Mouse (Mus musculus): ENCODE data around the gene Dctpp1. TPM values are rescaled to one million over a fixed set of nuclear protein-coding genes. Genes with fewer than 3 reads are reported as not detected.

Gene Dctpp1
- polyA plus RNA-seq, 1 experiment from 2014 or later = 266 TPM

- H3K9ac ChIP-seq (replicated peaks; ENCODE audit: low read length) = peak overlapping the region; percentile 99
- ATAC-seq (replicated peaks; ENCODE audit: insufficient number of reproducible peaks, low FRiP score, low TSS enrichment, low read depth) (no peak), DNase-seq (ENCODE audit: low spot score) (no peak)
- peak overlapping the region; percentile 95; the same call in 1 of the 2 replicates for H3K27ac ChIP-seq (replicated peaks; ENCODE audit: low read depth, low read length)
- 6% methylated on average over 9 of the region's 9 CpGs for WGBS
- no peaks in the 10 kb centered on the region for H3K27me3 ChIP-seq (ENCODE audit: control insufficient read depth, insufficient read depth, low read length)
- H3K4me2 ChIP-seq (ENCODE audit: low read depth, low read length) = peak overlapping the region; percentile 61
- H3K36me3 ChIP-seq (replicated peaks; ENCODE audit: control insufficient read depth, insufficient read depth, low read depth, low read length) = peaks cover 25% of the 10 kb centered on the region
- no peaks in the 10 kb centered on the region for H3K9me3 ChIP-seq (replicated peaks; ENCODE audit: control insufficient read depth, low read length)
- peak overlapping the region; percentile 98 for H3K4me3 ChIP-seq (ENCODE audit: low read depth, low read length)
- peaks cover 5% of the 10 kb centered on the region; the same call in 1 of the 2 replicates for H3K4me1 ChIP-seq (ENCODE audit: control insufficient read depth, insufficient read depth, low read length)
These were observed 26.7 kb downstream of the Dctpp1 start for GRCm38 (mm10) chr7:127233765-127234164.

- Histone ChIP-seq H3K9me3 (replicated peaks; ENCODE audit: control insufficient read depth, low read length) (no peaks in the 10 kb centered on the region), H3K27me3 (ENCODE audit: control insufficient read depth, insufficient read depth, low read length) (no peaks in the 10 kb centered on the region), H3K36me3 (replicated peaks; ENCODE audit: control insufficient read depth, insufficient read depth, low read depth, low read length) (peaks cover 25% of the 10 kb centered on the region), H3K4me2 (ENCODE audit: low read depth, low read length) (peak overlapping the region; percentile 61), H3K27ac (replicated peaks; ENCODE audit: low read depth, low read length) (peak overlapping the region; percentile 95), H3K9ac (replicated peaks; ENCODE audit: low read length) (peak overlapping the region; percentile 99), H3K4me1 (ENCODE audit: control insufficient read depth, insufficient read depth, low read length) (peaks cover 5% of the 10 kb centered on the region; the same call in 1 of the 2 replicates), H3K4me3 (ENCODE audit: low read depth, low read length) (peak overlapping the region; percentile 98)
- ATAC-seq (replicated peaks; ENCODE audit: insufficient number of reproducible peaks, low FRiP score, low TSS enrichment, low read depth) (peak; percentile 37), DNase-seq (ENCODE audit: low spot score) (peak; percentile 67)
- WGBS = under 1% methylated on average over 27 of the region's 27 CpGs
These were observed 27.1 kb downstream of the Dctpp1 start for GRCm38 (mm10) chr7:127233368-127233749.

GRCm38 (mm10) chr7:127232622-127233367 lies 27.7 kb downstream of the Dctpp1 start, which contains the start of the genes Zfp553 and Sept1:
Gene Zfp553 (plus strand): TSS chr7:127233061.
Gene Sept1 (minus strand): TSS chr7:127233130.
- peaks cover 5% of the 10 kb centered on the region; the same call in 1 of the 2 replicates for H3K4me1 ChIP-seq (ENCODE audit: control insufficient read depth, insufficient read depth, low read length)
- peak within 1 kb of the TSS; percentile 99 for H3K9ac ChIP-seq (replicated peaks; ENCODE audit: low read length)
- H3K36me3 ChIP-seq (replicated peaks; ENCODE audit: control insufficient read depth, insufficient read depth, low read depth, low read length) = peaks cover 23% of the 10 kb centered on the region
- peak; percentile 89 for ATAC-seq (replicated peaks; ENCODE audit: insufficient number of reproducible peaks, low FRiP score, low TSS enrichment, low read depth)
- no peaks in the 10 kb centered on the region for H3K27me3 ChIP-seq (ENCODE audit: control insufficient read depth, insufficient read depth, low read length)
- H3K4me3 ChIP-seq (ENCODE audit: low read depth, low read length) = peak within 1 kb of the TSS; percentile 98
- H3K27ac ChIP-seq (replicated peaks; ENCODE audit: low read depth, low read length) = peak within 1 kb of the TSS; percentile 95
- peak; percentile 92 for DNase-seq (ENCODE audit: low spot score)
- H3K9me3 ChIP-seq (replicated peaks; ENCODE audit: control insufficient read depth, low read length) = no peaks in the 10 kb centered on the region
- H3K4me2 ChIP-seq (ENCODE audit: low read depth, low read length) = peak within 1 kb of the TSS; percentile 76
- WGBS = under 1% methylated on average over 64 of the region's 64 CpGs

GRCm38 (mm10) chr7:127231826-127232621 lies 28.5 kb downstream of the Dctpp1 start:
- ATAC-seq (replicated peaks; ENCODE audit: insufficient number of reproducible peaks, low FRiP score, low TSS enrichment, low read depth) (no peak), DNase-seq (ENCODE audit: low spot score) (no peak)
- H3K4me2 ChIP-seq (ENCODE audit: low read depth, low read length) = peak overlapping the region; percentile 76
- peaks cover 5% of the 10 kb centered on the region; the same call in 1 of the 2 replicates for H3K4me1 ChIP-seq (ENCODE audit: control insufficient read depth, insufficient read depth, low read length)
- H3K27me3 ChIP-seq (ENCODE audit: control insufficient read depth, insufficient read depth, low read length) = no peaks in the 10 kb centered on the region
- peak overlapping the region; percentile 99 for H3K9ac ChIP-seq (replicated peaks; ENCODE audit: low read length)
- no peaks in the 10 kb centered on the region for H3K9me3 ChIP-seq (replicated peaks; ENCODE audit: control insufficient read depth, low read length)
- H3K36me3 ChIP-seq (replicated peaks; ENCODE audit: control insufficient read depth, insufficient read depth, low read depth, low read length) = peaks cover 20% of the 10 kb centered on the region
- WGBS = 13% methylated on average over 20 of the region's 20 CpGs
- peak overlapping the region; percentile 98 for H3K4me3 ChIP-seq (ENCODE audit: low read depth, low read length)
- H3K27ac ChIP-seq (replicated peaks; ENCODE audit: low read depth, low read length) = peak overlapping the region; percentile 95

- Histone ChIP-seq H3K4me2 (ENCODE audit: low read depth, low read length) (peak overlapping the region; percentile 76), H3K4me3 (ENCODE audit: low read depth, low read length) (peak overlapping the region; percentile 98), H3K27me3 (ENCODE audit: control insufficient read depth, insufficient read depth, low read length) (no peaks in the 10 kb centered on the region), H3K4me1 (ENCODE audit: control insufficient read depth, insufficient read depth, low read length) (peaks cover 5% of the 10 kb centered on the region; the same call in 1 of the 2 replicates), H3K27ac (replicated peaks; ENCODE audit: low read depth, low read length) (no peak overlapping the region), H3K9me3 (replicated peaks; ENCODE audit: control insufficient read depth, low read length) (no peaks in the 10 kb centered on the region), H3K9ac (replicated peaks; ENCODE audit: low read length) (peak overlapping the region; percentile 99), H3K36me3 (replicated peaks; ENCODE audit: control insufficient read depth, insufficient read depth, low read depth, low read length) (peaks cover 14% of the 10 kb centered on the region)
- DNase-seq (ENCODE audit: low spot score) (no peak), ATAC-seq (replicated peaks; ENCODE audit: insufficient number of reproducible peaks, low FRiP score, low TSS enrichment, low read depth) (no peak)
- 87% methylated on average over 3 of the region's 3 CpGs for WGBS
These were observed 29.1 kb downstream of the Dctpp1 start for GRCm38 (mm10) chr7:127231376-127231775.

GRCm38 (mm10) chr7:127228615-127229303 lies 31.8 kb downstream of the Dctpp1 start:
- H3K4me3 ChIP-seq (ENCODE audit: low read depth, low read length) = no peak overlapping the region
- no peak for ATAC-seq (replicated peaks; ENCODE audit: insufficient number of reproducible peaks, low FRiP score, low TSS enrichment, low read depth)

GRCm38 (mm10) chr7:127225147-127225995 lies 35.1 kb downstream of the Dctpp1 start:
- Histone ChIP-seq H3K27me3 (ENCODE audit: control insufficient read depth, insufficient read depth, low read length) (no peaks in the 10 kb centered on the region), H3K36me3 (replicated peaks; ENCODE audit: control insufficient read depth, insufficient read depth, low read depth, low read length) (no peaks in the 10 kb centered on the region; the same call in 1 of the 2 replicates), H3K9ac (replicated peaks; ENCODE audit: low read length) (no peak overlapping the region), H3K4me3 (ENCODE audit: low read depth, low read length) (no peak overlapping the region), H3K4me2 (ENCODE audit: low read depth, low read length) (no peak overlapping the region), H3K27ac (replicated peaks; ENCODE audit: low read depth, low read length) (no peak overlapping the region), H3K9me3 (replicated peaks; ENCODE audit: control insufficient read depth, low read length) (no peaks in the 10 kb centered on the region), H3K4me1 (ENCODE audit: control insufficient read depth, insufficient read depth, low read length) (no peaks in the 10 kb centered on the region)
- ATAC-seq (replicated peaks; ENCODE audit: insufficient number of reproducible peaks, low FRiP score, low TSS enrichment, low read depth) (no peak), DNase-seq (ENCODE audit: low spot score) (no peak)
- 85% methylated on average over 11 of the region's 11 CpGs for WGBS

More at GRCm38 (mm10) chr7:127228615-127229303, 31.8 kb downstream of the Dctpp1 start:
- Histone ChIP-seq H3K27me3 (ENCODE audit: control insufficient read depth, insufficient read depth, low read length) (no peaks in the 10 kb centered on the region), H3K36me3 (replicated peaks; ENCODE audit: control insufficient read depth, insufficient read depth, low read depth, low read length) (no peaks in the 10 kb centered on the region; the same call in 1 of the 2 replicates), H3K9me3 (replicated peaks; ENCODE audit: control insufficient read depth, low read length) (no peaks in the 10 kb centered on the region), H3K4me1 (ENCODE audit: control insufficient read depth, insufficient read depth, low read length) (peaks cover 5% of the 10 kb centered on the region; the same call in 1 of the 2 replicates), H3K4me2 (ENCODE audit: low read depth, low read length) (no peak overlapping the region), H3K9ac (replicated peaks; ENCODE audit: low read length) (no peak overlapping the region), H3K27ac (replicated peaks; ENCODE audit: low read depth, low read length) (no peak overlapping the region)
- DNase-seq (ENCODE audit: low spot score) = peak; percentile 82
- 67% methylated on average over 4 of the region's 4 CpGs for WGBS

Data from embryonic facial prominence, embryonic 11.5 days (tissue).